Mouse (Mus musculus) monocyte, adult 59 days (primary cell): Measurements from ENCODE around the gene Lrrc58. TPM values are rescaled to one million over a fixed set of nuclear protein-coding genes. Genes with fewer than 3 reads are reported as not detected.

Source experiments
- total RNA-seq, 2 experiments: library from RNA; stranded (reverse); gene quantifications; one replicate each; pipeline ENCODE4 v1.2.4; 2023

Lrrc58 gene
- 10 to 100 TPM; 39.3 to 39.6 TPM for total RNA-seq

DNA sequence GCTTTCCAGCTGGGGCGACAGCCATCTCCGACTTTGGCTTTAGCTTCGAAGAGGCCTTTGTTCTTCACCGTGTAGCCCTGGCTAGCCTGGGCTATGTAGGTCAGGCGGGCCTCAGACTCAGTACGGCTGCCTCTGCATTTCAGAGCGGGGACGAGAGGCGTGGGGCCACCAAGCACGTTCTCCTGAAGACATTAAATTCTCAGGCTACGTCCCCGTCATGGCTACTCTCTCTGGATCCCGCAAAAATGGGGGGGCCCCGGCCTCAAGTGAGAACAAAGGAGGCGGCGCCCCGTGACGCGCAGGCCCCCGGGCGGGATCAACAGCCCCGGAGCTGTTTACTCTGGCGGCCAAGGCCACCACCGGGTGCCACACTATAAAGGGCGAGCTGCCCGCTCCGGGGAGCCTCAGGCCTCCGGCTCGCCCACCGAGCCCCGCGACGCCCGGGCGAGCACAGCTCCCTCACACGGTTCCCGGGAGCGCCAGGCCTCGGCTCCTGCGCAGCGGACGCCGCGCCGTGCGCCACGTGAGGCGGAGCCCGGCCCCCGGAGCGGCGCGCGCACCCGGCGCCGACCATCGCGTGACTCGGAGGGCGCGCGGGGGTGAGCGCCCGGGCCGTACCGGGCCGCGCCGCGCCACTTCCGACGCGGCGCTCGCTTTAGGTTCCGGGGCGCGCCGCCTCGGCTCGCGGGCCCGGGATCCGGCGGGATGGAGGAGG lies at the start of gene Lrrc58:
Gene Lrrc58, plus strand, starts transcription at position 599 of the 715 bp plus-strand sequence.

DNA sequence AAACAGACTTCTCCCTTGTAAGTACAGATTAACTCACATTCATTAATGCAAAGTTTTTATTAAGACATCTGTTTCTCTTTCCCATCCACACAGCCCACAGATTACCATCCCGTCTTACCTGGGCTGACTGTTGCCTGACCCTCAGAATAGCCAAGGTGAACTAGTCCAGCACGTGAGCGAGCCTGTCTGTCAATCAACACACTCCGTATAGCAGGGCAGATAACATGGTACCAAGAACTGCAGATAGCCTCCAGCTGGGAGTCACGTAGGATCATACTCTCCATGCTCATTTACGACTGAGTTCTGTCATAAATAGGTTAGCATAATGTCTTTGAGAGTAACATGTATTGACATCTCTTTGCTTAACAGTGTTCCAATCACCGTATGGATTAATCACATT lies 7.2 kb upstream of the Lrrc58 start, which contains the start of gene Gm36028:
Gene Gm36028, minus strand, starts transcription at position 118 of the 400 bp plus-strand sequence.

DNA sequence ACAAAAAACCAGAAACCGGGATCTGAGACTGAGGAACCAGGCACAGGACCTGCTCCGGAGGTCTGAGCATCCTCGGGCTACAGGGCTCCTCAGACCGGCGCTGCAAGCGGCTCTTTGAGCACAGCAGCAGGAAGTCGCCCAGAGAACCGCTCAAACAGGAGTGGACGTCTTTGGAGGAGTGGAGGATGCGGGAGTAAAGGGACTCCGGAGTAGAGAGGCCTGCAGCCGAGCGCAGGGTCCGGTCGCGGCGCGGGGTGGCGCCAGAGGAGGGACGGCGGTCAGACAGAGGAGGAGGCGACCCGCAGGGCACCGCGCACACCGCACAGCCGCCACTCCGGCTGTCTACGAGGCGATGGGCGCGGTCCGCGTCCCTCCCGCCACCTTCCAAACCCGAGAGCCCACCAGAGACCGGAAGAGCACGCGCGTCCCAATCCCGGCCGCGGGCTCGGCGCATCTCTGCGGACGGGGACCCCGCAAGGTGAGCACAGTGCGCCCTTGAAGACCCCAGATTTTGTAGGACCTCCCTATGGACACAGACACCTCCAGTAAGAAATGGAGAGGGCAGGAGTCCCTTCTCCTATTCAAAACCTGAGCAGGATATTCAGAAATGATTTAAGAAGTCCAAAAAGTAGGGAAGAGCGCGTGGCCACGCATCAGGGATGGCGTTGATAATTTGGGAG lies 48.1 kb downstream of the Lrrc58 start, which contains the start of gene Gpr156:
Gene Gpr156, plus strand, starts transcription at position 359 of the 680 bp plus-strand sequence.

Other genes with a start within 250 kb of the Lrrc58 start
- gene Ndufb4, start 213.9 kb upstream of the Lrrc58 start, total RNA-seq = 10 to 100 TPM; 26.8 to 32.6 TPM
- gene Fstl1, start 91.5 kb upstream of the Lrrc58 start, total RNA-seq = under 1 TPM in 1 of 2 experiments, not detected in 1; 0.47 TPM
- gene Gm36028, start 7.2 kb upstream of the Lrrc58 start, total RNA-seq = not detected
- gene Gpr156, start 48.1 kb downstream of the Lrrc58 start, total RNA-seq = not detected
- gene Gsk3b, start 220.6 kb downstream of the Lrrc58 start, total RNA-seq = 10 to 100 TPM; 69.1 to 77.4 TPM